Mouse (Mus musculus): ENCODE data around the gene Tmem132d.

- TF ChIP-seq CTCF (IDR thresholded peaks at IDR 0.05; ENCODE audit: borderline replicate concordance, insufficient read depth, low read length) (no peak), POLR2A (IDR thresholded peaks at IDR 0.05; ENCODE audit: low read depth, low read length) (no peak)
These were observed 241.2 kb downstream of the Tmem132d start for GRCm38 (mm10) chr5:128191710-128192109.

Data from embryonic fibroblast, embryonic 13.5 days (primary cell).